Mouse (Mus musculus) thymus, adult 18-20 months (tissue): Measurements from ENCODE around the gene Pde4a.
"Not testable (repeated sequence)": the region's sequence is repeated elsewhere in the genome, so short reads cannot be mapped to it uniquely, and the experiment has no call there.

Experiments used
- DNase-seq, 2 experiments: peaks; one replicate each; pipeline ENCODE4 v3.0.0; 2022; ENCODE audit warnings: mixed read lengths in 2 of 2

Gene Pde4a

GRCm38 (mm10) chr9:21246342-21246741 lies 80.8 kb downstream of the Pde4a start:
- DNase-seq, result no peak

GRCm38 (mm10) chr9:21248326-21248725 lies 82.8 kb downstream of the Pde4a start, which contains the start of gene S1pr5:
TSS of gene S1pr5 (minus strand) at chr9:21248443.
- no peak for DNase-seq

- DNase-seq, result no peak
These were observed 84.4 kb downstream of the Pde4a start for GRCm38 (mm10) chr9:21249629-21250508.

GRCm38 (mm10) chr9:21250509-21250908 lies 85.0 kb downstream of the Pde4a start:
- DNase-seq, result no peak

- DNase-seq, result no peak
These were observed 85.7 kb downstream of the Pde4a start for GRCm38 (mm10) chr9:21251116-21251735.

GRCm38 (mm10) chr9:21254690-21255089 lies 89.2 kb downstream of the Pde4a start:
- no peak for DNase-seq

- DNase-seq, result not testable (repeated sequence)
These were observed 90.8 kb downstream of the Pde4a start for GRCm38 (mm10) chr9:21256349-21256748.

- no peak for DNase-seq
These were observed 95.1 kb downstream of the Pde4a start for GRCm38 (mm10) chr9:21260491-21261040.

GRCm38 (mm10) chr9:21261831-21262230 lies 96.3 kb downstream of the Pde4a start:
- DNase-seq, result no peak
